Mouse (Mus musculus): Measurements from ENCODE around the gene Ttc39d. TPM values are rescaled to one million over a fixed set of nuclear protein-coding genes. Genes with fewer than 3 reads are reported as not detected.

The Ttc39d gene
- total RNA-seq, 2 experiments from 2014 or later = not detected

- DNase-seq = no peak
Measured at GRCm38 (mm10) chr17:80267065-80267464, 59.8 kb downstream of the Ttc39d start.

Other genes with a start within 250 kb of the Ttc39d start
- gene Hnrnpll, start 145.1 kb upstream of the Ttc39d start, total RNA-seq (2021) = 10 to 100 TPM; 45.7 to 51.8 TPM
- gene Galm, start 80.0 kb upstream of the Ttc39d start, total RNA-seq (2021) = 10 to 100 TPM; 13.9 to 19.8 TPM
- 100 to 1,000 TPM; 101 to 144 TPM for gene Srsf7, start 153 bp upstream of the Ttc39d start, total RNA-seq (2021)
- 1 to 10 TPM; 7.5 to 7.8 TPM for gene Gemin6, start 17.0 kb downstream of the Ttc39d start, total RNA-seq (2021)
- gene Morn2, start 82.7 kb downstream of the Ttc39d start, total RNA-seq (2021) = 10 to 100 TPM; 13.7 to 17.6 TPM
- gene Dhx57, start 83.0 kb downstream of the Ttc39d start, total RNA-seq (2021) = 10 to 100 TPM; 11.9 to 12.7 TPM
- gene Arhgef33, start 99.9 kb downstream of the Ttc39d start, total RNA-seq (2021) = under 1 TPM in 1 of 2 experiments, not detected in 1; 0.63 TPM
- gene Gm10190, start 166.1 kb downstream of the Ttc39d start, total RNA-seq (2021) = 1 to 10 TPM in 1 of 2 experiments, not detected in 1; 1.1 TPM

Data from adrenal gland, postnatal 36 days (tissue).